Mouse (Mus musculus): ENCODE results near the gene Pxk.
A peak's percentile ranks its signal among the peaks of the same experiment; 100 is the strongest.

The Pxk gene

DNA sequence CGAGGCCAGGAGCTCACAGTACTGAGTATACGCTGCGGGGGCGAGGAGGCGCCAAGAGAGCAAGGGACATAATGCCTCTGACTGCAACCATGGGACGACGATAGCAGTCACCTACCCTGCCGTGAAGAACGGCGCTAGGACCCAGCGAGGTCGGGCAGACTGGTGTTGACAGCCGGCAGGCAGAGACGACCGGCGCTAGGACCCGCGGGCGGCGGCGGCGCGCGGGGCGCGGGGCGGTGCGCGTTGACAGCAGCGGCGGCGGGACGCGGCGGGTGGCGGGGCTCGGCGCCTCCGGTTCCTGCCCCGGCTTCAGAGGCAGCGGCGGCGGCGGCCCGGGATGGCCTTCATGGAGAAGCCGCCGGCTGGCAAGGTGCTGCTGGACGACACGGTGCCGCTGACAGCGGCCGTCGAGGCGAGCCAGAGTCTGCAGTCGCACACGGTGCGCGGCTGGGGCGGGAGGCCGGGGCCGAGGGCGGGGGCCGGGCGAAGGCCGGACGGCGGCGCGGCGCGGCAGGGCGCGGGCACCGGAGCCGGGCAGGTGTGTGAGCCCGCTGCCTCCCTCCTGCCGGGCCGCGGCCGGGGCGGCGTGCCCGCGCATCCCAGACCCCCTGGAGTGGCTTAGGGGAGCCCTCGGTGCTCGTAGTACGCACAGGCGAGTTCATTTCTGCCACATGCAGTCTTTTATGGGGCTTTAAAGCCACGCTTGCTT, at the start of gene Pxk:
Pxk (plus strand) TSS at position 234 of the 709 bp plus-strand sequence.
- peak; percentile 84 for DNase-seq (ENCODE audit: low spot score)

DNA sequence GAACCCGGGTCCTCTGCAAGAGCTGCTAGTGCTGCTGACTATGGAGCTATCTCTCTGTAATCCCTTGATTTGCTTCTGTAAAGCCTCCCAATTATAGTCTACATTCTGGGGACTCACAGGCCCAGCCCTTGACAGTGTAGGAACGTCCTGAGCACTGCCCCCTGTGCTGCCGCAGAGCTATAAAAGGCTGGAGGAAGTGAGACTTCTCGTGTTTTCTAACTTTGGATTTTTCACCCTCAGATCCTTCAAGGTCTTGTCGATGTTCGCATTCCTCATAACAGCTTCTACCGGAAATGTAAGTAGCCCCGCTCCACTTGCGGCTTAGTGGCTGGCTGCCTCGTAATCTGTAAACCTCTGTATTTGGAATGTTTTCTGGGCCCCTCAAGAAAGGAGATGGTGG, 48.7 kb upstream of the Pxk start:
- no peak for DNase-seq (ENCODE audit: low spot score)

DNA sequence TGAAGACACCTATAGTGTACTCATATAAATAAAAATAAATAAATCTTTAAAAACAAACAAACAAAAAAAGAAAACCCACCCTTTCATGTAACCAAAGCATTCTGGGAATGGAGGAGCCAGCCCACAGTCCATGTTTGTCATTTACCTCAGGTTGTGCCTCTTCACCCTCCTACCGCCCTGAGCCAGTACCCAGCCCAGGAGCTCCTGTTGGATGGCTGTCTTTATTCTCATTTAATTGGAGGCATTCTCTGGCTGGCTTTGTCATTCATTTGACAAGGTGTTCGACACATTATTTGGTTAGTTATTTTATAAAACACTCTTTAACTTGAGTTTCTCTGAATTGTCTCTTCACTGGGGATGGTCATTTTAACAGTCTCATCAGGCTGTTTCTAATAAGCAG, 46.1 kb upstream of the Pxk start:
- no peak for DNase-seq (ENCODE audit: low spot score)

DNA sequence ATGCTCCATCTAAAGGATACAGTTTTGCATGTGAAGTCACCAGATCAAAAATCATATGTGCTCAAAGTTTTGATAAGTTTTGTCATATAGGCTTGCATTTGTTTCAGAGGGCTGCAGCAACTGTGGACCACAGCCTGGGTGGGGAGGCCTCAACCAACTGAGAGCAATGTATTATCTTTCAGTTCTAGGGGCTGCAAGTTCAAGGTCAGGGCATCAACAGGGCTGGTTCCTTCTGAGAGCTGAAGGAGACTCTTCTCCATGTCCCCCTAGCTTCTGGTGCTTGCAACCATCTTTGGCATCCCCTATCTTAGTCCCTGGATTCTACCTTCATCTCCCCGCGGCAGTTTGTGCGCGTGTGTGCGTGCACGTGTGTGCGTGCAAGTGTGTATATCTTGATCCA, 45.4 kb upstream of the Pxk start:
- no peak for DNase-seq (ENCODE audit: low spot score)

DNA sequence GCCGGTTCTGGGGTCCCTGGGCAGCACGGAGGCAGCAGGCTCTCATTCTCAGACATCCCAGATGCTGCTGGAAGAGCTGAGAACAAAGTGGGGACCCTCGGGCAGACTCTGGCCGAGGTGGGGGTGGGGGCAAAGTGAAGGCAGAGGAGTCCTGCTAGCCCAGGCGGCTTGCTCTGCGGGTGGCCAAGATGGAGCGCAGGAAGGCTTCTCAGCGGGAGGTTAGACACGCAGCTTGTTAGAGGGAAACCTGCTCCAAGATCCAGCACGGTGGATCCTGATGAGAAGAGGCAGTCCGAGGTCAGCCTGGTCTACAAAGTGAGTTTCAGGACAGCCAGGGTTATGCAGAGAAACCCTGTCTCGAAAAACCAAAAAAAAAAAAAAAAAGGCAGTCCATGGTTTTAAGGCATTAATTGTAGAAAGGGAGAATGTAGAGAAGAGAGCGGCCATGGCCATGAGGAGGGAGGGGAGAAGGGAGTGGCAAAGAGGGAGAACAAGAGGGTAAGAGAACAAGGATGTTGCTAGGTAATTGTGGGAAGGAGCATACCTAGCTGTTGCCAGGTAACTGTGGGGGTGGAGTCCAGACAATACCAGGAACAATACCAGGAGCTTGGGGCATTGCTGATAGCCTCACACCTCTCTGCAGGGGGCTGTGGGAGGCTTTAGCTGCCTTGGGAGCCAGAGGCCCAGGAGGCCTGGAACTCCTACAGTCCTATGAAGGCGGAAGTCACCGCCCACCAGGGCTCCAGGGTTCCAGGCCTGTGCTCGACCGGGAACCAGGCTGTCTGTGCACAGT, 43.5 kb upstream of the Pxk start:
- no peak for DNase-seq (ENCODE audit: low spot score)

DNA sequence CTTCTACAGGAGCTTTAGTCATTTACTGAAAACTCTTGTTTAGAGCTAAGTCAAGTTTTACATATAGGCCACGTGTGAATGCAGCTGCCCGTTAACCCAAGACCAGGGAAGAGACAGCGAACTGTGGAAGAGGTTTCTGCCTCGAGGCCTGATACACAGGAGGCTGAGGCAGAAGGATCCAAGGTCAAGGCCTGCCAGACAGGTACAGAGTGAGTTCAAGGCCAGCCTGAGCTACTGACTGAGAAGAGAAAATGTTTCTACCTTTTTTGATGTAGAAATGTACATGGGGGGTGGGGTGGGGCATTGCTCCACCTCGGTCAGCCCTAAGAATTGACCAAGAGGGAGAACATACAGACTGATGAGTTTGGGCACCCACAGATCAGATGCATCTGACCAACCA, 41.9 kb upstream of the Pxk start:
- no peak for DNase-seq (ENCODE audit: low spot score)

DNA sequence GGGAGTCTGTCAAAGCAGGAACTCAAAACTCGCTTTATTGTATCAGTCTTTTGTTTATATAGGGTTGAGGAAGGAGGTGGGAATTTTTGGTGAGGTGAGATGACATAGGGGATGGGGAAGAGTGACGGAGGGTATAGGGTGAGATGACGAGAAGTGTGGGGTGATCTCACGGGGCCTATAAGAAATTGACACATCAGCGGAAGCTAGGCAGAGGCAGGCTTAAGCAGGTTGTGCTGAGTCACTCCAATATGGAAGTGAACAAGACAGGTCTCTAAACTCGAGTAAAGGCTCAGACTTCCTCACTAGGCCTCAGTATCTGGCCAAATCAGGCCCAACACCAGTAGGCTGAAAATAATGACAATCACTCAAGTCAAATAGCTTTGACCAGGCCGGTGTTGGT, 38.1 kb upstream of the Pxk start:
- no peak for DNase-seq (ENCODE audit: low spot score)

DNA sequence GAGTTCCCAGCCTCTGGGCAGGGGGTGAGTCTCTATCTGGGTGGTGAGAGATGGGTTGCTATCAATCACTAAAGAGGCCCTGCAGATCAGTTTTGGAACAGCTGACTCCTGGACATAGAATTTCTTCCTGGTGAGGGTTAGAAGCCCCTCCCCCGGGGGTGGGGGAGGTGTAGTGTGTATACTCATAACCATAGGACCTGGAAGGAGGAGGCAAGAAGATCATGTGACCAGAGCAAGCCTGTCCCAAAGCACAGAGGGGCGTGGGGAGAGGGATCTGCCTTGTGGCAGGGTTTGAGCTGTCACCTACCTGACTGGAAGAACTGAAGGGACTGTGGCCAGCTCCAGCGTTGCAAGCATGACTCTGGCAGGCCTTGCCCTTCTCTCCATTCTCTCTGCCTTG, 35.9 kb upstream of the Pxk start:
- no peak for DNase-seq (ENCODE audit: low spot score)

DNA sequence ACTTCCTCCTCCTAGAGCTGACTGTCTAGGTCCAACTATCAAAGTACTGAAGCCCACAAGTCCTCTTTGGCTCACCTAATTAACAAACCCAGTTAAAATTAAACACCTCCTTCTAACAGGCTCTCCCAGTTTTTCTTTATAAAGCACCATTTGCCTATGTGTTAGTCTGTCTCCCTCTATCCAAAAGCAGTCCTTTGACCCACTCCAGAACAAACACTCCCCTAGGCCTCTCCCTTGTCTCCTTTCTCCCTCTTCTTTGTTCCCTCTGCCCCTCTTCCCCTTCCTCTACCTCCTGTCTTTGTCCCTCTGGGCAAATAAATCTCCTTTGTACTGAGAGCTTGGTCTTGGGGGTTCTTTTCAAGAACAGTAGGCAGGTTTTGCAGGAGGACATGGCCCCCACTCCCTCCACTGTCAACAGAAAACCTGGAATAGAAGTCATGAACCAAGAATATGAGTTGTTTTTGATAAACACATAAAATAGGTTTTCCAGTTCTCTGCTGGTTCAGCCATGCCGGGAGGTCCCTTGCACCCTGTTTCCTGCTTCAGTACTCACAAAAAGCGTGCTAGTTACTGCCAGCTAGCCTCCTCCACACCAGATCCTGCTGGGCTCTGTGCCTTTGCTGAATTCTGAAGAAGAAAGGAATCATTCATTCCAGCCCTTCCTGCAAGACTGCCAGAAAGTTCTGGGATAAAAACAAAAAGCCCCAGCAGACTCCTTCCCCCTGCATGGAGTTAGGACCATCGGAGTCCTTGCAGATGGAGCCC, 35.3 kb upstream of the Pxk start:
- no peak for DNase-seq (ENCODE audit: low spot score)

DNA sequence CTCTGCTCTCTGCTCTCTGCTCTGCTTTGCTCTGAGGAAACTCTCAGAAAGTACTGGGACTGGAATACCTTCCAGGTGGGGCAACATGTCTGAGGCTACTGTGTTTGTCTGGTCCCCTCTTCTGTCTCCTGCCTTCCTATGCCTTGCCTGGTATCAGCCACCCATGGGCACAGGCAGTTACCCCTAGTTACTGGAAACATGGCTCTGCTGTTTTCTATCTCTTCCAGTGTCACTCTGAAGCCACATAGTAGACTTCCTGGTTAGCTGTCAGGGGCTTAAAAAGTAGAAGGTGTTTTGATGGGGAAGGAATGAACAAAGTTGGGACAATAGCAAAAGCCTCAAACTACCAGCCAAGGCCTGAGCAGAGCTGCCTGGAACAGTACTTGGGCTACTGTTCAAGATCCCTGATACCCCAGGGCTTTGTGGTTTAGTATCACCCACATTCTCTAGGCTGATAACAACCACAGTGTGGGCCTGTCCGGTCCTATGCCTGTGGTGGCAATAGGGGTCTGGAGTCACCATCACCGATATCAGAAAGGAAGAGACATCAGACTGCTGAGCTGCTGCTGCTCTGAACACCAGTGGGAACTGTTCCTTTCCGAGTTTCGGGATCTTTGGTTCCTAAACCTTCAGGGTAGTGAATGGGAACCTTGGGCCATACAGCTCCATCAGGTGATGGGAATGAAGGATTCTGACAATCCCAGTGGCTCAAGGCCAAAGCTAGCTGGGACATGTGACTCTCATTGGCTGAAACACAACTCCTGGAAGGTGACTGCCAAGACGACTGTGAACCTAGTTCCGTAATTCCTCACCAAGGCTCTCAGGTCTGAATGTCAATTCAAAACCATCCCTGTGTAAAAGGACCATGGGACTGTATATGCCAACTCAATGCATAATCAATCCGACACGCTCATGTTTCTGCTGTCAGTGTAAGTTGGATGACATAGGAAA, 33.9 kb upstream of the Pxk start:
- DNase-seq (ENCODE audit: low spot score): no peak

DNA sequence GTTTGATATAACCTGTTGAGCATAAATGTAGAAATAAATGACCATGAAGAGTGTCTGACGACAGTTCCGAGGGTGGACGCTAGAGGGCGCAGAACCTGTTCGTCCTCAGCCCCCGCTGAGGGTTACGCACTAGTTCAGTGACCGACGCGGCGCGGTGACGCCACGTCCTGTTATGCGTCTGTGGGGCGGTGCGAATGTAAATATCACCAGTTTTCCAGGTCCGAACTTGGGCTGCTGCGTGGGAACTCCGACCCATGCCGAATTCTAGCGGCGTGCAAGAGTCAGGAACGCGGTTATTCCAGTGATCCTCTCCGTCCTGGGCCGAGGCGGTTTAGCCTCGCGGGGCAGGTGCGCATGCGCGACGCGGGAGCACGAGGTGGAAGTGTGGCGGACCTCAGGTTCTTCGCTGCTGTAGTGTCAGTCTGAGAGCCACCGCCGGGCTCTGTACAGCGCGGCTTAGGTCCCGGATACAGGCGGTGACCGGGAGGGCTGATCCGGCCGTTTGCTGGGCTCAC, 17.8 kb upstream of the Pxk start, which contains the start of gene Rpp14:
Rpp14 (plus strand) TSS at position 203 of the 515 bp plus-strand sequence.
- peak; percentile 94 for DNase-seq (ENCODE audit: low spot score)

DNA sequence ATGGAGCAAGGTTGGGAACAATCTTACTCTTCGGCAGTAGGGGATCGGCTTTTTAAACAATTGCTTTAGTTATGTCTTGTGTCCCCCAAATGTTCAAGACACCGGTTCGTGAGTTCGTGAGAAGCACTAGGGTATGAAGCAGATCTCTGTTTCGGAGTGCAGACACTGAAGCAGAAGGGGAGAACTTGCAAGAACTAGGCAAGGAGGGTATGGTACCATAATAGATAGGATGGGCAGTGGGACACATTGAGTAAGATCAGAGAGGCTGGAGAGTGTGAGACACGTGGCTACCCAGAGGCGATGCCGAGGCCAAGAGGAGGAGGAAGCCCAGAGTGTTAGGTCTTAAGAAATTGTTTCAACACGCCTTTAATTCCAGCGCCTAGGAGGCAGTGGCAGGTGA, 17.3 kb upstream of the Pxk start:
- DNase-seq (ENCODE audit: low spot score): peak; percentile 43

DNA sequence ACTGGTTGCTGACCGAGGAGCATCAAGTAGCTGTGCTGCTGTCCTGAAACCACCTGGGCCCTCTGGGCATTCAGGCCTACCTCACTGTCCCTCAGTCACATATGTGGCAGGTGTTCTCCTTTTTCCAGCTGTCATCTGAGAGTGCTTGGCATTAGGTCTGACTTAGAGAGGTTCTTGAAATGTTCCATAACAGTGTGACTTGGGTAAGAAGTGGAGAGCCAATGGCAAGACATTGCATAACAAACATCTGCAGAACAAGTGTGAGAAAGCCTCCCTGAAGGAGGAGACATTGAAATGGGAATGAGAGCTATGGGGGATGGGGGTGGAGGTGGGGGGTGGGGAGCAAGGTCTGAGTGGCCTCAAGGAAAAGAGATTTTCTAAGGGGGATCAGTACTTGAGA, 15.1 kb upstream of the Pxk start:
- no peak for DNase-seq (ENCODE audit: low spot score)

DNA sequence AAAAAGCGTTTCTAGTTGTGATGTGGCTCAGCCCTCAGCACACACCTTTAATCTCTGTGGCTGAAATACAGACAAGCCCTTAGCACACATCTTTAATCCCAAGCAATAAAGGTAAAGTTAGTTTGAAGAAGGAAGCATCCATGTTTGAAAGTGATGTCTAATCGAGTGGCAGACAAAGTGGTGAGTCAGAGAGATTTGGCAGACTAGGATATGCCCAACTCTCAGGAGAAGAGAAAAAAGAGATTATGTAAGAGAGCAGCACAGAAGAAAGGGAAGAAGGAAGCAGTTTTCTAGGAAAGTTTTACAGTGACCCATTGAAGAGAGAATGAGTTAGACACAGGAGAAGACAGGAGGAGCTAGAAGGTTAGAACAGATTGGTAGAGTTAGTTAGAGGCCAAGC, 9.0 kb upstream of the Pxk start:
- no peak for DNase-seq (ENCODE audit: low spot score)

DNA sequence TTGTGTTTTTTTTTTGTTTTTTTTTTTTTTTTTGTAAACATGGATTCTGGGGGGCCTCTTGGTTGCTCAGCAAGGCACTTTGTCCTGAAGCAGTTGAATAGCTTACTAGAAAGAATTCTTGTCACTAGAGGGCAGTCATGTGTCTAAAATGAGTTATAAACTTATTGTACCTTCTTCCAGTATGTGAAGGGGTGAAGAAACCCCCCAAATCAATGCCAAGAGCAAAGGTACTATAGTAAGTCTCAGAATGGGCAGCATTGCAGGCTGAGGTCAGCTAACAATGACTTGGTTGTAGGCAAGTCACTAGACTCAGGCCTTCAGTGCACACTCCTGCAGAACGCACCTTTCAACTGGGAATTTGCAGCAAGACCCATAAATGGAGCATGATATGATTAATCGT, 5.4 kb upstream of the Pxk start:
- peak; percentile 53 for DNase-seq (ENCODE audit: low spot score)

DNA sequence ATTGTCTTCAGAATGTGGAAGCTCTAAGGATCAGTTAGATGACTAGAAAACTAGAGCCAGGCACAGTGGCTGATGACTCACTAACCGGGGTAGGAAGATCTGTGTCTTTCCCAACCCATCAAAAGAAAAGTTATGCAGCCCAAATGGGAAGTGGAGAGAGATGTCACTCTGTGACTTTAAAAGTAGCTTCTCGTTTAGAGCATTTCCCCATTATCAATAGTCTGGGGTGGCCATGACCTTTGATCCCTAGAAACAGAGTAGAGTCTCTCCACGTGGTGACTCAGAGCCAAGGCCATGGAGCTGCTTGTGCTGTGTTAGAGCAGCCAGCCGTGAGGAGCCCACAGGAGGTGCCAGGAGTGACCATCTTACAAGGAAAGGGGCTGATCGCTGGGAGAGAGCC, 4.6 kb upstream of the Pxk start:
- no peak for DNase-seq (ENCODE audit: low spot score)

DNA sequence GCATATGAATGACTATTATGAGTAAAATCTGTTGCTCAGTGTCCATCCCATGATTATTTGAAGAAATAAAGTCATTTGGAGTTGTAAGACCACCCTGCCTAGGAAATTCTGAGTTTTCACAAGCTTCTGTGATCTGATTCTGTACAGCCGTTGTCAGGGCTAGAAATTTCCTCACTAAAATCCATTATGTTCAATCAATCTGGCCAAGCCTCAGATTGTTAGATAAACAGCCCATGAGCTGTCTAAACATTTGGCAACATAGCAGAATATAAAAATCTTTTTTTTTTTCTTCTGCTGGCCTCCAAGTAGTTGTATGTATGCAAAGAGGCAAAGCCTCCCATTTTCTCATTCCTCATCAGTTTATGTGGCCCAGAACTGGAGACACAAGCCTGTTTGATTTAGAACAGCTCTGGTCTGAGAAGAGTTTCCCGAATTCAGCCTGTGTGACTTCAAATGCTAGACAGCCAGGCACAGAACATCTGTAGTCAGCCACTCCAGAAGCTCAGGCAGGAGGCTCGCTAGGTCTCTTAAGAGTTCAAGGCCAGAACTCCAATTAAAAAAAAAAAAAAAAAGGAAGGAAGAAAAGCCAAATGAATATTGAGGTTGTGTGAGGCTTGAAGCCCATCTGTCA, 3.0 kb upstream of the Pxk start:
- DNase-seq (ENCODE audit: low spot score): no peak

DNA sequence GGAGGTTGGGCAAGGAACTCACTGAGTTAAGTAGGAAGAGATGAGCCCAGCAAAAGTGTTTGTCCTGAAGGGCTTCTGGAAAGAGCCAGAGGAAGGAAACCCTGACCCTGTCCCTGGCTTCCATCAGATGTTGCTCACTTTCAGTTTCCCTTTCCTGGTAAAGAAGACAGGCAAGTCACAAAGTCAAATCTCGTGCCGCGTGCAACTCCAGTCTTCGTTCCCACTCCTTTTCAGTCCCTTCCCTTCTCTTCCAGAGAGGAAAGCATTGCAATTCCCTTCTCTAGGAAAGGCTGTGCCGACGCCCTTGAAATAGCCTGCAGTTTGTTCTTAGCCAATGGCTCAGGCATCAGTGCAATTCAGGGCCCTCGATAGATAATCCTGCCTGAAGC, 2.5 kb upstream of the Pxk start:
- DNase-seq (ENCODE audit: low spot score): peak; percentile 32

DNA sequence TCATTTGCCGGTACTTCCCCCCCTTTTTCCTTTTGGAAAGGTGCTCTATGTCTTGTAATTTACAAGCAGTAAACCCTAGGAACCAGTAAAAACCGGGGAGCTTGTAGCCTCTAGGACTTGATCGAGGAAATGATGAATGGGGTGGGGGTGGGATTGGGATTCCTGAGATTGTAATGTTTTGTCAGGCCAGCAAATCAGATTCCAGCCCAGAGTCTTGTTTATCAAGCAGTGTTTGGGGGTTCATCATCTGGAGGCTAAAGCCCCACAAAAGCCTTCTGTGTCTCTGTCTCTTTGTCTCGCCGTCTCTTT, 630 bp downstream of the Pxk start:
- no peak for DNase-seq (ENCODE audit: low spot score)

DNA sequence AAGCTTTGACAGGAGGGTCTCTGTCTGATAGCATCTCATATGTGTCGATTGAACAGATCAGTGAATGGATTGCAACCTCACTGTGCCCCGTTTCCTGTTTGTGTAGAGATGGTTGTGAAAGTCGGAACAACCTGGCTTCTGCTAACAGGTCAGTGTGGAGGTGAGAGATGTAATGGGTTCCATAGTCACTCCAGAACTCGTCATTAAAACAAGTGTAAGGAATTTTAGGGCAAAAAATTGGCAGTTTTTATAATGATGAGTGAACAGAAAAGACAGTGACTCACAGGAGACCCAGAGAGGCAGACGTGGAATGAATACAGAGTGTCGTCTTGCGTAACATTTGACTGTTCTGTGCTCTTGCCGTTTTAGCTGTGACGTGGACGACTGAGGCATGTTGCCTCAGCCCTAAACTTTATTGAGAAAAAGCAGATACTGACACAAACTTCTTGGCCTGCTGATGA, 1.6 kb downstream of the Pxk start:
- no peak for DNase-seq (ENCODE audit: low spot score)

DNA sequence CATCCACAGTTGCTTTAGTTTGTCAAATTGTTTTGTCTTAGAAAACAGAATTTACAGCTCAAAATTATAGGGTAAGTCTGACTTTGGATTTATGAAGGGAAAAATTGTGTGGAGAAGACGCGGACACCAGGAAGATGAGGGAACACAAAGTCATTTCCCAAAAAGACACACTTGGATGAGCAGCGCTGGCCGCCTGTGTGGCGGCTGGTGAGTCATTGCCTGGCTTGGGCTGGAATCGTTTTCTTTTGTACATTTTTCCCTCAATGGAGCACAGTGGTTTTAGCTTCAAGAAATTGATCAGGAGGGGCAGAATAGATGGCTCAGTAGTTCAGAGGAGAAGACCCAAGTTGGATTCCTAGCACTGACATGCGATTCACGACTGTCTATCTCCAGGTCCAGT, 3.9 kb downstream of the Pxk start:
- DNase-seq (ENCODE audit: low spot score): no peak

All from MN1 (cell line).